Mouse (Mus musculus): Measurements from ENCODE around the gene Rapgef1.

Rapgef1 gene

GRCm38 (mm10) chr2:29619484-29620300 is at the start of gene Rapgef1:
Rapgef1 (plus strand) TSS chr2:29619720.
- peak; percentile 55 for DNase-seq (ENCODE audit: low read depth)

GRCm38 (mm10) chr2:29571921-29572700 is 47.4 kb upstream of the Rapgef1 start:
- DNase-seq (ENCODE audit: low read depth): no peak

GRCm38 (mm10) chr2:29572811-29573427 is 46.6 kb upstream of the Rapgef1 start:
- no peak for DNase-seq (ENCODE audit: low read depth)

- peak; percentile 81 for DNase-seq (ENCODE audit: low read depth)
Measured at GRCm38 (mm10) chr2:29573591-29573990, 45.9 kb upstream of the Rapgef1 start.

- DNase-seq (ENCODE audit: low read depth): no peak
Measured at GRCm38 (mm10) chr2:29574187-29574586, 45.3 kb upstream of the Rapgef1 start.

- peak; percentile 63 for DNase-seq (ENCODE audit: low read depth)
Measured at GRCm38 (mm10) chr2:29582415-29582814, 37.1 kb upstream of the Rapgef1 start.

- DNase-seq (ENCODE audit: low read depth): no peak
Measured at GRCm38 (mm10) chr2:29586017-29586702, 33.4 kb upstream of the Rapgef1 start.

GRCm38 (mm10) chr2:29588006-29588405 is 31.5 kb upstream of the Rapgef1 start:
- no peak for DNase-seq (ENCODE audit: low read depth)

GRCm38 (mm10) chr2:29589266-29589665 is 30.3 kb upstream of the Rapgef1 start:
- no peak for DNase-seq (ENCODE audit: low read depth)

- DNase-seq (ENCODE audit: low read depth): no peak
Measured at GRCm38 (mm10) chr2:29591626-29592025, 27.9 kb upstream of the Rapgef1 start.

- no peak for DNase-seq (ENCODE audit: low read depth)
Measured at GRCm38 (mm10) chr2:29592537-29592936, 27.0 kb upstream of the Rapgef1 start.

GRCm38 (mm10) chr2:29603930-29604329 is 15.6 kb upstream of the Rapgef1 start:
- no peak for DNase-seq (ENCODE audit: low read depth)

- DNase-seq (ENCODE audit: low read depth): no peak
Measured at GRCm38 (mm10) chr2:29605591-29605990, 13.9 kb upstream of the Rapgef1 start.

GRCm38 (mm10) chr2:29606460-29606859 is 13.1 kb upstream of the Rapgef1 start:
- no peak for DNase-seq (ENCODE audit: low read depth)

- no peak for DNase-seq (ENCODE audit: low read depth)
Measured at GRCm38 (mm10) chr2:29617341-29617740, 2.2 kb upstream of the Rapgef1 start.

GRCm38 (mm10) chr2:29618926-29619483 is 515 bp upstream of the Rapgef1 start:
- DNase-seq (ENCODE audit: low read depth): no peak

GRCm38 (mm10) chr2:29620301-29620827 is 844 bp downstream of the Rapgef1 start:
- no peak for DNase-seq (ENCODE audit: low read depth)

- no peak for DNase-seq (ENCODE audit: low read depth)
Measured at GRCm38 (mm10) chr2:29621163-29621562, 1.6 kb downstream of the Rapgef1 start.

GRCm38 (mm10) chr2:29621636-29622035 is 2.1 kb downstream of the Rapgef1 start:
- DNase-seq (ENCODE audit: low read depth): no peak

- no peak for DNase-seq (ENCODE audit: low read depth)
Measured at GRCm38 (mm10) chr2:29622126-29623005, 2.8 kb downstream of the Rapgef1 start.
